Mouse (Mus musculus) thymus, adult 2 months (tissue): ENCODE results near the gene Cd209a. TPM values are rescaled to one million over a fixed set of nuclear protein-coding genes. Genes with fewer than 3 reads are reported as not detected.
A peak's percentile ranks its signal among the peaks of the same experiment; 100 is the strongest.
"Not testable (repeated sequence)": the region's sequence is repeated elsewhere in the genome, so short reads cannot be mapped to it uniquely, and the experiment has no call there.

Experiments
- DNase-seq: peaks from one replicate; pipeline ENCODE4 v3.0.0; 2021
- H3K27ac ChIP-seq: fragments of 200-500 bp; 2 replicates; pipeline ENCODE4 v1.5.1; 2012; ENCODE audit warnings: low read length, control low read depth; ENCODE audit not compliant: control insufficient read depth, insufficient read depth
- H3K27me3 ChIP-seq: fragments of 200-500 bp; 2 replicates; pipeline ENCODE4 v1.6.1; 2012; ENCODE audit warnings: mild to moderate bottlenecking, low read length, moderate library complexity, mixed read lengths; ENCODE audit not compliant: control insufficient read depth, insufficient read depth
- H3K36me3 ChIP-seq: fragments of 200-500 bp; 2 replicates; pipeline ENCODE4 v1.6.1; 2012; ENCODE audit warnings: mild to moderate bottlenecking, low read length, moderate library complexity; ENCODE audit not compliant: control insufficient read depth, insufficient read depth
- H3K4me1 ChIP-seq: fragments of 200-500 bp; replicated peaks from 2 replicates; pipeline ENCODE4 v1.6.1; 2012; ENCODE audit warnings: low read length; ENCODE audit not compliant: control insufficient read depth, insufficient read depth
- H3K4me3 ChIP-seq: fragments of 200-500 bp; 2 replicates; pipeline ENCODE4 v1.5.1; 2012; ENCODE audit warnings: mild to moderate bottlenecking, low read length, control low read depth, moderate library complexity; ENCODE audit not compliant: control insufficient read depth, insufficient read depth
- CTCF ChIP-seq: fragments of 200-500 bp; IDR thresholded peaks from 2 replicates; pipeline ENCODE4 v1.5.1; 2012; ENCODE audit warnings: mild to moderate bottlenecking, control low read depth, low read length, moderate library complexity, borderline replicate concordance; ENCODE audit not compliant: control insufficient read depth, poor library complexity, insufficient read depth; ENCODE audit errors: extremely low read depth
- POLR2A ChIP-seq: fragments of 200-500 bp; IDR thresholded peaks from 2 replicates; pipeline ENCODE4 v1.6.1; 2012; ENCODE audit warnings: mild to moderate bottlenecking, low read length, control low read depth, moderate library complexity; ENCODE audit not compliant: control insufficient read depth, poor library complexity, insufficient read depth; ENCODE audit errors: extremely low read depth
- WGBS: fragments of 180-500 bp; shearing (Covaris S2); methylation state at CpG from one replicate; pipeline ENCODE4 v1.1.7; 2018; 5-methylcytosine and 5-hydroxymethylcytosine counted together
- polyA plus RNA-seq: library from polyadenylated mRNA; depleted of rRNA; stranded (reverse); fragments of >200 nt; gene quantifications from 2 replicates; pipeline ENCODE4 v1.2.3, GENCODE M21; 2012; rRNA removed

Cd209a gene
- polyA plus RNA-seq: 0.89 and 2.2 TPM in 2 replicates

DNA sequence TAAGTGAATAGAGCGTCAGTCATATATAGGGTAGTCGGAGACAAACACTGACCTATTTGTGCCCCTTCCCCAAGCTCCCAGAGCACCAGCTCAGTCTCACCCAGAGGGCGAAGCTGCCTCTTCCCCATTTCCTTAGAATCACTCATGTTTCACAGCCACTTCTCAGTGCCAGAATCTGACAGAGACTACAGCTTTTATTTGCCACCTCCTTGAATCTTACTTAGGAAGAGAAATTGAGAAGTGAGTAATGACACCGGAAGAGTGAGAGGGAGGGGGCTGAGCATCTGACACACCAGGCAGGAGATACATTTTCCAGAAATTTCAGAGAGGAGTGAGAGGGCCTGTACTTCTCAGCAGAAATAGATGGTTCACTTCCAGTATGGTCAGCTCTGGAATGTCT lies at the start of gene Cd209a:
Gene Cd209a (minus strand): TSS at position 224 of the 400 bp plus-strand sequence.
- Histone ChIP-seq H3K27me3 (no peaks in the 10 kb centered on the region), H3K4me3 (no peak within 1 kb of the TSS), H3K36me3 (no peaks in the 10 kb centered on the region), H3K4me1 (no peaks in the 10 kb centered on the region), H3K27ac (no peak within 1 kb of the TSS)
- TF ChIP-seq POLR2A (no peak), CTCF (no peak)
- 82% methylated on average over 4 of the region's 4 CpGs for WGBS
- DNase-seq: no peak

DNA sequence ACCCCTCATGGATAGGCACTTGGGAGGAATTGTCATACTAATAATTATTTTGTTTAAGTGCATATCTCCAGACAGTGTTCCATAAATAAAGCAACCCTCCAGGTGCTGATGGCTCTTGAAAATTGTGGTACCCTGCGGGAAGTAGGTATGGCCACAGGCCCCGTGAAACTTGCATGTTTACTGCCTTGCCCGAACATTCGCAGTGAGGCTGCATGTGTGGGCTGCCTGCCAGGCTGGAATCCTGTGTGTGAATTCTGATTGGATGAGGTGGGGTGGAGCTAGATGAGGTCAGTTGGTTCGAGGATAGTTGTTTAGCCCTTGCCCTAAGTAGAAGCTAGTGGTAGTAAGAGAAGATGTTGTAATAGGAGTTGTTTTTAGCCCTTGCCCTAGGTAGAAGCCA lies 19.9 kb upstream of the Cd209a start:
- not testable (repeated sequence) for H3K36me3 ChIP-seq, DNase-seq, H3K4me1 ChIP-seq, H3K27ac ChIP-seq, H3K4me3 ChIP-seq, H3K27me3 ChIP-seq
- WGBS: 89% methylated on average over 5 of the region's 5 CpGs

DNA sequence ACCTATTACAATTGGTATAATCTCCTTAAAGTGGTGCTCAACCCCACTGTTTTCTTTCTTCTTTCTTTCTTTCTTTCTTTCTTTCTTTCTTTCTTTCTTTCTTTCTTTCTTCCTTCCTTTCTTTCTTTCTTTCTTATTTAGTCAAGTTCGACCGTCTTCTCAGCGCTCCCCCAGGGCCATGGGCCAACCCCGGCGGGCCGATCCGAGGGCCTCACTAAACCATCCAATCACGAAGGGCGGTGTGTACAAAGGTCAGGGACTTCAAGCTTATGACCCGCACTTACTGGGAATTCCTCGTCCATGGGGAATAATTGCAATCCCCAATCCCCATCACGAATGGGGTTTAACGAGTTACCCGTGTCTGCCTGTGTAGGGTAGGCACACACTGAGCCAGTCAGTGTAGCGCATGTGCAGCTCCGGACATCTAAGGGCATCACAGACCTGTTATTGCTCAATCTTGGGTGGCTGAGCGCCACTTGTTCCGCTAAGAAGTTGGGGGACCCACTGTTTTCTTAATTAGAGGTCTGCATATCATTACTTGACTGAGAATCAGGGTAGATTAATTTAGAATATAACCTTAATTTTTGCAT lies 5.6 kb upstream of the Cd209a start:
- TF ChIP-seq CTCF: no peak
- no peak for TF ChIP-seq POLR2A
- WGBS: 78% methylated on average over 18 of the region's 18 CpGs
- peak; percentile 46 for DNase-seq
- Histone ChIP-seq H3K27me3 (no peaks in the 10 kb centered on the region), H3K36me3 (no peaks in the 10 kb centered on the region), H3K4me3 (no peak overlapping the region), H3K27ac (no peak overlapping the region), H3K4me1 (no peaks in the 10 kb centered on the region)

DNA sequence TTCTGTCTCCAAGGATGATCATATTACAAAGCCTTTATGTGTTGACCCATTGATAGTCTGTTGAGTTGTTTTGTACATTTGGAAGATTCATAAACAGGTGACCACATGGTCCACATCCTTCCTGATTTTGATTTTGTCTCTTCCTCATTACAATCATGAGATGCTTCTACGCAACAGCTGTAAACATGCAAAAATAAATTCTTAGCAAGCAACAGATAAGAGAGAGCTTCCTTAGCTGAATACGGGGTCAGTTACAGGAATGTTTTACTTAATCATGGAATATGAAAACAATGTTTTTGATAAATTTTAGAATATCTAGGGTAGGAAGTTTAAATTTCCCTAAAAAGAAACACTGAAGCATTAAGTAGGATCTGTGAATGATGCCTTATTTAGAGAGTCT lies 11.8 kb downstream of the Cd209a start:
- no peak overlapping the region for H3K4me3 ChIP-seq
- 94% methylated on average over 2 of the region's 2 CpGs for whole genome bisulfite sequencing
- H3K27me3 ChIP-seq: no peaks in the 10 kb centered on the region
- H3K36me3 ChIP-seq: no peaks in the 10 kb centered on the region
- DNase-seq: no peak
- H3K4me1 ChIP-seq: no peaks in the 10 kb centered on the region
- TF ChIP-seq POLR2A: no peak
- no peak for TF ChIP-seq CTCF
- H3K27ac ChIP-seq: no peak overlapping the region

DNA sequence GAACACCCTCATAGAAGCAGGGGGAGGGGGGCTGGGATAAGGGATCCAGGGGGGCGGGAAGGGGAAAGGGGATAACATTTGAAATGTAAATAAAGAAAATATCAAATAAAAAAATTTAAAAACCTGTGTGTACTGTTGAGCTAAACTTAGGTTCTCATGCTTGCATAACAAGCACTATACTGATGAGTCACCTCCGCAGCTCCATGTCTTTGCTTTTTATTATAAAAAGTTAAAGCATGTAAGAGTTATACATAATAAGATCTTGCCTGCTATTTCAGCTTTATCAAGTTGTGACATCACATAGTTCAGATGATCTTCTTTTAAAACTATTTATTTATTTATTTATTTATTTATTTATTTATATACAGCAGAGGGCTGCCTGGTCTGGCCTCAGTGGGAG lies 13.2 kb downstream of the Cd209a start:
- H3K4me1 ChIP-seq: no peaks in the 10 kb centered on the region
- 100% methylated on average over 2 of the region's 2 CpGs for WGBS

DNA sequence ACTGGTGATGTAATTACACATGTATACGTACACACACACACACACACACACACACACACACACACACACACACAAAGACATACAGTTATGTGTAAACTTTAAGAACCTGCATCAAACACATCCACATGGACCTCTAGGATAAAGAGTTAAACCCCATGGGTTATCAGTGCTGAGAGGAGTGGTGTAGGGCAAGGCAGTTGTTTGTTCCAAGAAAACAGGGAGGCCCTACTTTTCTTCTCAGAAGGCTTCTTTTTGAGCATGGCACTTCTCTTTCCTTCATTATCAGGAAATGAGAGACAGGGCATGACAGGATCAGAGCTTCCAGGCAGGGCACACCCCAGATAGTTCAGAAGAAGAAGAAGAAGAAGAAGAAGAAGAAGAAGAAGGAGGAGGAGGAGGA lies 14.7 kb downstream of the Cd209a start:
- TF ChIP-seq POLR2A (no peak), CTCF (no peak)
- no peak for DNase-seq
- WGBS: 75% methylated on average over 1 of the region's 1 CpGs
- Histone ChIP-seq H3K27ac (no peak overlapping the region), H3K36me3 (no peaks in the 10 kb centered on the region), H3K27me3 (no peaks in the 10 kb centered on the region), H3K4me1 (no peaks in the 10 kb centered on the region), H3K4me3 (no peak overlapping the region)

More for the DNA sequence above, 13.2 kb downstream of the Cd209a start:
- H3K36me3 ChIP-seq: no peaks in the 10 kb centered on the region
- H3K27ac ChIP-seq: no peak overlapping the region
- no peak for TF ChIP-seq POLR2A
- TF ChIP-seq CTCF: no peak
- DNase-seq: no peak
- H3K27me3 ChIP-seq: no peaks in the 10 kb centered on the region
- H3K4me3 ChIP-seq: no peak overlapping the region

DNA sequence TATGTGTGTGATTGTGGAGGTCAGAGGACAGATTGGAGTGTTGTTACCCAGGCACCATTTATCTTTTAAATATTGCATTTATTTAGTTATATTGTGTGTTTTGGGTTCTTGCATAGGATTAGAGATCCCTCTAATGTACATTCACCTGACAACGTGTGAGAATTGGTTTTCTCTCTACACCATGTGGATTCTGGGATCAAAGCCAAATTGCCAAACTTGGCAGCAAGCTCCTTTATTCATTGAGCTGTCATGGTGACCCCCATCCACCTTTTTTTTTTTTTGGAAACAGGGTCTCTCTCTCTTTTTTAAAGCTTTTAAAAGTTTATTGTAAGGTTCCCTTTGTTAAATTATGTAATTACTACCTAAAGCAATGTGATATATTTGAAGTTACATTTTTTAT lies 27.7 kb downstream of the Cd209a start:
- Histone ChIP-seq H3K4me3 (no peak overlapping the region), H3K36me3 (no peaks in the 10 kb centered on the region), H3K4me1 (no peaks in the 10 kb centered on the region), H3K27ac (no peak overlapping the region), H3K27me3 (no peaks in the 10 kb centered on the region)
- whole genome bisulfite sequencing: 56% methylated on average over 1 of the region's 1 CpGs
- TF ChIP-seq POLR2A: no peak
- no peak for TF ChIP-seq CTCF
- DNase-seq: no peak

DNA sequence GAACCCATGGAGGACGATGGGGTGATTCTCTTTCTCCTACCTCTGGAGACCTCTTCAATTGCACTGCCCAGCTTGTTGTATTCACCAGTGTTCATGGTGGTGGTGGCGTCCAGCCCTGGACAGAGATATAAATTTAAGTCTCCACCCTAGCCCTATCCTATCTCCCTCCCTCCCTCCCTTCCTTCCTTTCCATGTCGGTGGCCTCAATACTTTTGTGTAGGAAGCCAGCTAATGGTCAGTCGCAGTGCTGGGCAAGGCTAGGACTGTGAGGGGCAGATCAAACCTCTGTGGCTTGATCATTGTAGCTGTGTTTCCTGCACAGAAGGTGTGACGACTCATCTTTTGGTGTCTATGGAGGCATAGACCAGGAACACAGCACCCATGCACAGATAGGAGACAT lies 28.2 kb downstream of the Cd209a start, which contains the start of gene Clec4g:
Gene Clec4g (minus strand): TSS at position 101 of the 400 bp plus-strand sequence.
- Histone ChIP-seq H3K4me3 (no peak within 1 kb of the TSS), H3K27ac (no peak within 1 kb of the TSS), H3K4me1 (no peaks in the 10 kb centered on the region), H3K36me3 (no peaks in the 10 kb centered on the region), H3K27me3 (no peaks in the 10 kb centered on the region)
- WGBS: 87% methylated on average over 5 of the region's 5 CpGs
- no peak for DNase-seq
- TF ChIP-seq POLR2A: no peak
- no peak for TF ChIP-seq CTCF
